Mouse (Mus musculus) hindbrain, embryonic 15.5 days (tissue): ENCODE data around the gene Ispd. TPM values are rescaled to one million over a fixed set of nuclear protein-coding genes. Genes with fewer than 3 reads are reported as not detected.
"Not testable (repeated sequence)": the region's sequence is repeated elsewhere in the genome, so short reads cannot be mapped to it uniquely, and the experiment has no call there.

Source experiments
- ATAC-seq: fragments of 200-750 bp; cut with Nextera tagmentation; 2 replicates; pipeline ENCODE4 v1.8.0; 2017; ENCODE audit warnings: low read depth, moderate number of reproducible peaks, moderate TSS enrichment; ENCODE audit not compliant: low FRiP score
- H3K27ac ChIP-seq: fragments of 300-500 bp; sonication (generic); replicated peaks from 2 replicates; pipeline ENCODE4 v1.5.1; 2015; ENCODE audit warnings: mild to moderate bottlenecking, inconsistent platforms
- H3K27me3 ChIP-seq: fragments of 300-500 bp; sonication (generic); 2 replicates; pipeline ENCODE4 v1.6.1; 2015; ENCODE audit warnings: control low read depth, inconsistent platforms
- H3K36me3 ChIP-seq: fragments of 300-500 bp; sonication (generic); 2 replicates; pipeline ENCODE4 v1.6.1; 2015; ENCODE audit warnings: control low read depth, inconsistent platforms
- H3K4me1 ChIP-seq: fragments of 300-500 bp; sonication (generic); replicated peaks from 2 replicates; pipeline ENCODE4 v1.6.1; 2015; ENCODE audit warnings: control low read depth, inconsistent platforms
- H3K4me2 ChIP-seq: fragments of 300-500 bp; sonication (generic); 2 replicates; pipeline ENCODE4 v1.6.1; 2015; ENCODE audit warnings: moderate library complexity, mild to moderate bottlenecking, inconsistent platforms
- H3K4me3 ChIP-seq: fragments of 300-500 bp; sonication (generic); 2 replicates; pipeline ENCODE4 v1.5.1; 2015; ENCODE audit warnings: mild to moderate bottlenecking, inconsistent platforms
- H3K9ac ChIP-seq: fragments of 300-500 bp; sonication (generic); 2 replicates; pipeline ENCODE4 v1.6.1; 2015; ENCODE audit warnings: inconsistent platforms
- H3K9me3 ChIP-seq: fragments of 300-500 bp; sonication (generic); 2 replicates; pipeline ENCODE4 v1.6.1; 2016; ENCODE audit warnings: control low read depth, inconsistent platforms
- WGBS: fragments of 180-500 bp; shearing (Covaris S2); methylation state at CpG from one replicate; pipeline ENCODE4 v1.1.7; 2015; 5-methylcytosine and 5-hydroxymethylcytosine counted together
- polyA plus RNA-seq: library from polyadenylated mRNA; unstranded; fragments of >200 nt; fragmentation: Nextera tagmentation; extraction: Ambion mirVana; gene quantifications from 2 replicates; pipeline ENCODE4 v1.2.1, GENCODE M21; 2015

Gene Ispd
- polyA plus RNA-seq, result 13.9 and 15.3 TPM in 2 replicates

- Histone ChIP-seq H3K27ac (peak within 1 kb of the TSS; percentile 94), H3K4me1 (peaks cover 9% of the 10 kb centered on the region), H3K9ac (peak within 1 kb of the TSS; percentile 89), H3K27me3 (no peaks in the 10 kb centered on the region), H3K9me3 (no peaks in the 10 kb centered on the region), H3K4me2 (peak within 1 kb of the TSS; percentile 71), H3K4me3 (peak within 1 kb of the TSS; percentile 50), H3K36me3 (no peaks in the 10 kb centered on the region)
- peak; percentile 96 for ATAC-seq
- under 1% methylated on average over 64 of the region's 64 CpGs for WGBS
Observed at GRCm38 (mm10) chr12:36381441-36382340, at the start of gene Ispd, which contains the start of gene D630036H23Rik. TSS of gene Ispd (plus strand) at chr12:36381450. TSS of gene D630036H23Rik (minus strand) at chr12:36382181.

DNA sequence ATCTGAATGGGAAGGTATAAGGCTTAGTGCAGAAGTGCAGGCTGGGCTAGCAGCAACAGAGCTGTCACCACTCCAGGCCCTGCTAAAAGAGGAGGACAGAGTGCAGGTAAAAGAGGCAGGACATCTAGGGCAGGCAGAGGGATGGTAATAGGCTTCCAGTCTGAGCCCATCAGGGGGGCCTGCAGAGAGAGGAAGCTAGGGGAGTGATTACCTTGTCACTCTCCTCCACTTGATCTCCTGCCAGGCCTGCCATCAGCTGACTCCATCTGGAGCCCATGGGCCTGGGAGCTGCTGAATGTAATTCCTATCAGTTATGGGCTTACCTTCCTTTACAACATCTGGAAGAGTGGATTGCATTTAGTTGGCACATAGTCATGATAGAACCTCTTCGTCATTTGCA, 48.6 kb upstream of the Ispd start:
- no peaks in the 10 kb centered on the region for H3K27me3 ChIP-seq
- WGBS, result 94% methylated on average over 1 of the region's 1 CpGs
- no peaks in the 10 kb centered on the region for H3K36me3 ChIP-seq
- no peak overlapping the region for H3K4me3 ChIP-seq
- H3K9ac ChIP-seq, result no peak overlapping the region
- H3K4me1 ChIP-seq, result no peaks in the 10 kb centered on the region
- no peaks in the 10 kb centered on the region for H3K9me3 ChIP-seq
- H3K27ac ChIP-seq, result no peak overlapping the region
- ATAC-seq, result no peak
- H3K4me2 ChIP-seq, result no peak overlapping the region

DNA sequence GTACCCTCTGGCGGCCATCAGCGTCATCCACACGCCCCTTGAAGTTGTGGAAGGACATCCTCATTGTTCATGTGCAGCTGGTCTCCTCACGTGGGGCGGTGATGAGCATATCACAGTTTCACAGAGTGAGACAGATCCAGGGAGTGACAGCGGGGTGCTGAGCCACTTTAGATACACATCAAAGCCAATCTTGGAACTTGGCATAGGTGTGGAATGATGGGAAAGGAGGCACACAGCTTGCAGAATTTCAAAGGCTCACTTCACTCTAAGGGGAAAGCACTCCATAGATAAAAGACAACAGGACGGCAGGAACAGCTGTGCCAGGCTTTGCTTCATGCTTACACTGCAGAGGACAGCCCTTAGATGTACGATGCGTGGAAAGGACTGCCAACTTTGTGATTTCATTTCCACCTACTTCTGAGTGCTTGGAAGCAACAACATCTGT, 47.4 kb upstream of the Ispd start:
- Histone ChIP-seq H3K27ac (no peak overlapping the region), H3K4me2 (no peak overlapping the region), H3K9ac (no peak overlapping the region), H3K4me1 (no peaks in the 10 kb centered on the region), H3K27me3 (no peaks in the 10 kb centered on the region), H3K9me3 (no peaks in the 10 kb centered on the region), H3K36me3 (no peaks in the 10 kb centered on the region), H3K4me3 (no peak overlapping the region)
- ATAC-seq, result no peak
- WGBS, result 75% methylated on average over 9 of the region's 9 CpGs

DNA sequence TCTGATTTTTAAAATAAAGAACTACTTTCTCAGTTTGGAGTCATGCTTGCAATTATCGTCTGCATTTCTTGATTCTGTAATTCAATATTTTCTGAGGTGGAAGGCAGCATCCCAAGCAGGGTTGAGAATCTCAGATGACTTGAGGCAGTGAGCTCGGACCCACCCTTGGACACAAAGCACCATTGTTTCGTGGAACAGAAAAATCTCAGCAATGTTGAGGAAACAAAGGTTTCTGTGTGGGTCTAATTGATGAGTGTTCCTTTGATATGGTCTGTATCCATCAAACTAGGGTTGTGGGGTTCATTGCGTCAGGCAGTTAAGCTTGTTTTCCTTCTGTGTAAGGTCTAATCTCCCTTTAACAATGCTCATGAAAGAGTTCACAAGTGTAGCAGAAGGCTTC, 37.1 kb upstream of the Ispd start:
- Histone ChIP-seq H3K36me3 (no peaks in the 10 kb centered on the region), H3K4me1 (no peaks in the 10 kb centered on the region), H3K9ac (no peak overlapping the region), H3K27me3 (no peaks in the 10 kb centered on the region), H3K27ac (no peak overlapping the region), H3K4me3 (no peak overlapping the region), H3K9me3 (no peaks in the 10 kb centered on the region; the same call in 1 of the 2 replicates), H3K4me2 (no peak overlapping the region)
- no peak for ATAC-seq
- WGBS, result 45% methylated on average over 4 of the region's 4 CpGs

- no peak overlapping the region for H3K4me2 ChIP-seq
- no peak for ATAC-seq
- no peak overlapping the region for H3K4me3 ChIP-seq
- H3K36me3 ChIP-seq, result no peaks in the 10 kb centered on the region
- H3K27me3 ChIP-seq, result no peaks in the 10 kb centered on the region
- no peak overlapping the region for H3K9ac ChIP-seq
- H3K27ac ChIP-seq, result no peak overlapping the region
- H3K4me1 ChIP-seq, result no peaks in the 10 kb centered on the region
- WGBS, result 86% methylated on average over 3 of the region's 3 CpGs
- H3K9me3 ChIP-seq, result no peaks in the 10 kb centered on the region
Observed at GRCm38 (mm10) chr12:36360064-36360463, 21.2 kb upstream of the Ispd start.

DNA sequence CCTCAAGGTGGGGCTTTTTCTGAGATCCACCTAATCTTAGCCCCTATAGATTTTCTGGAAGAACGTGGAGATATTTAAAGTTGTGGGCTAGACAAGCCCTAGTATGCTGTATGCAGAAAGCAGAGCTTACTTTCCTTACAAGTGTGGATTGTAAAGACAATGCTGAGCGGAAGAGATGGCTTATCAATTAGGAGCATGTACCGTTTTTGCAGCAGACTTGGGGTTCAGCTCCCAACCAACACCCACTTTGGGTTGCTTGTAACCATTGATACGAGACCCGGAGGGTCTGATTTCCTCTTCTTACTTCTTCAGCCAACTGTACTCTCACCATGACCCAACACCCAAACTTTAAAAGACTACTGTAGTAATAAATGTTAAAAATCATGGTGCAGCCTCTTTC, 20.6 kb upstream of the Ispd start:
- no peak overlapping the region for H3K4me2 ChIP-seq
- H3K9me3 ChIP-seq, result no peaks in the 10 kb centered on the region
- no peaks in the 10 kb centered on the region for H3K27me3 ChIP-seq
- no peaks in the 10 kb centered on the region for H3K4me1 ChIP-seq
- 98% methylated on average over 5 of the region's 5 CpGs for WGBS
- no peak overlapping the region for H3K4me3 ChIP-seq
- H3K27ac ChIP-seq, result no peak overlapping the region
- H3K9ac ChIP-seq, result no peak overlapping the region
- ATAC-seq, result no peak
- H3K36me3 ChIP-seq, result no peaks in the 10 kb centered on the region

DNA sequence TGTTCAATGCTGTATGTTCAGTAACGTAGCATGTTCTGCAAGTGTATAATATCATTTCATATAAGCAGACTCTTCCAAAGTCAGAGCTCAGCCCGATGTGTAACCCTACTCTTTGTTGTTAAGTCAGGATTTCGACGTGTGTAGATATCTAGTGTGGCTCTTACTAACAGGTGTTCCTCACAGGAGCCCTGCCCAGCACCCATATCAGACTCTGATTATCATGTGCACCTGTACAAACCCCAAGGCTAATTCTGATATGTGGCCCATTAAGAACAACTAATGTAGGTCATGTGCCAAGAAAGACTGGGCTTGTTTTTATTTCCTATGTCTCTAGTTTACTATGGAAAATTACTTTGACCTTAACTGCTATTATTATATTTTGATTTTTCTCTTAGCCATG, 17.2 kb upstream of the Ispd start:
- H3K27me3 ChIP-seq, result no peaks in the 10 kb centered on the region

GRCm38 (mm10) chr12:36373237-36373998, 7.8 kb upstream of the Ispd start:
- H3K27ac ChIP-seq, result no peak overlapping the region
- no peak overlapping the region for H3K4me3 ChIP-seq
- no peaks in the 10 kb centered on the region for H3K36me3 ChIP-seq
- WGBS, result 53% methylated on average over 4 of the region's 4 CpGs
- no peaks in the 10 kb centered on the region for H3K9me3 ChIP-seq
- H3K9ac ChIP-seq, result no peak overlapping the region
- no peaks in the 10 kb centered on the region for H3K27me3 ChIP-seq
- ATAC-seq, result no peak
- no peaks in the 10 kb centered on the region for H3K4me1 ChIP-seq
- H3K4me2 ChIP-seq, result no peak overlapping the region

More for the DNA sequence above, 17.2 kb upstream of the Ispd start:
- H3K9me3 ChIP-seq, result no peaks in the 10 kb centered on the region
- H3K27ac ChIP-seq, result no peak overlapping the region
- ATAC-seq, result no peak
- no peak overlapping the region for H3K4me2 ChIP-seq
- no peak overlapping the region for H3K9ac ChIP-seq
- no peak overlapping the region for H3K4me3 ChIP-seq
- H3K4me1 ChIP-seq, result no peaks in the 10 kb centered on the region
- no peaks in the 10 kb centered on the region for H3K36me3 ChIP-seq
- 92% methylated on average over 4 of the region's 4 CpGs for WGBS

GRCm38 (mm10) chr12:36376391-36376790, 4.9 kb upstream of the Ispd start:
- H3K27me3 ChIP-seq, result not testable (repeated sequence)
- WGBS, result 88% methylated on average over 3 of the region's 4 CpGs

GRCm38 (mm10) chr12:36380254-36380653, 996 bp upstream of the Ispd start:
- Histone ChIP-seq H3K4me3 (no peak overlapping the region), H3K4me1 (peaks cover 9% of the 10 kb centered on the region), H3K36me3 (no peaks in the 10 kb centered on the region), H3K9me3 (no peaks in the 10 kb centered on the region), H3K4me2 (no peak overlapping the region), H3K27me3 (no peaks in the 10 kb centered on the region), H3K27ac (no peak overlapping the region), H3K9ac (no peak overlapping the region)
- no peak for ATAC-seq
- 12% methylated on average over 3 of the region's 3 CpGs for WGBS

More at GRCm38 (mm10) chr12:36376391-36376790, 4.9 kb upstream of the Ispd start:
- not testable (repeated sequence) for H3K4me1 ChIP-seq, H3K9me3 ChIP-seq, H3K4me3 ChIP-seq, H3K9ac ChIP-seq, H3K27ac ChIP-seq, H3K4me2 ChIP-seq, ATAC-seq, H3K36me3 ChIP-seq

- H3K9me3 ChIP-seq, result no peaks in the 10 kb centered on the region
- peak overlapping the region; percentile 94 for H3K27ac ChIP-seq
- H3K27me3 ChIP-seq, result no peaks in the 10 kb centered on the region
- WGBS, result 35% methylated on average over 5 of the region's 5 CpGs
- no peak for ATAC-seq
- H3K36me3 ChIP-seq, result no peaks in the 10 kb centered on the region
- H3K4me1 ChIP-seq, result peaks cover 9% of the 10 kb centered on the region
- no peak overlapping the region for H3K9ac ChIP-seq
- H3K4me2 ChIP-seq, result peak overlapping the region; percentile 71
- peak overlapping the region; percentile 50; the same call in 1 of the 2 replicates for H3K4me3 ChIP-seq
Observed at GRCm38 (mm10) chr12:36380806-36381205, 444 bp upstream of the Ispd start.

DNA sequence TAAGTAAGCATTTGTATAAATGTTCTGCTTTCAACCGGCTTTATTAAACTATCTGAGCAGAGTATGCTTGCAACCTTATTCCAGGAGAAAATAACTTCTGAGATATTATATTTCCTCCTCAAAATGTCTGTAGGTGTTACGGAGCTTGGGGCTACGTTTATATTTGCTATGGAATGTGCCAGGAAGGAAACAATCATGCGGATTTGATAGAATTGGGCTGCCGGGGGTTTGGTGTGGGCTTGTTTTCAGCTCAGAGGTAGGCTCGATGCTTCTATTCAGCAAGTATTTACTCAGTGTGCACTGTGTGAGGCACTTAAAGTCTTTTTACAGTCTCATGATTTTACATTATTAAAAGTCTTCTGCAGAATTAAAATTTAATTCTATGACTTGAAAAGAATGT, 4.1 kb downstream of the Ispd start:
- Histone ChIP-seq H3K27me3 (no peaks in the 10 kb centered on the region), H3K9me3 (no peaks in the 10 kb centered on the region), H3K9ac (no peak overlapping the region), H3K36me3 (no peaks in the 10 kb centered on the region), H3K4me1 (peaks cover 9% of the 10 kb centered on the region), H3K27ac (no peak overlapping the region), H3K4me3 (no peak overlapping the region), H3K4me2 (no peak overlapping the region)
- ATAC-seq, result no peak
- 69% methylated on average over 6 of the region's 6 CpGs for WGBS
